Mouse (Mus musculus) bone marrow macrophage, adult 2 months (primary cell): ENCODE measurements around the gene Csnk2a2.

ENCODE experiments used
- CTCF ChIP-seq: IDR thresholded peaks from 2 replicates; pipeline ENCODE4 v1.5.1; 2012; ENCODE audit warnings: low read depth, mild to moderate bottlenecking, low read length, moderate library complexity
- POLR2A ChIP-seq: IDR thresholded peaks from 2 replicates; pipeline ENCODE4 v1.6.1; 2012; ENCODE audit warnings: mild to moderate bottlenecking, low read depth, low read length, borderline replicate concordance

DNA sequence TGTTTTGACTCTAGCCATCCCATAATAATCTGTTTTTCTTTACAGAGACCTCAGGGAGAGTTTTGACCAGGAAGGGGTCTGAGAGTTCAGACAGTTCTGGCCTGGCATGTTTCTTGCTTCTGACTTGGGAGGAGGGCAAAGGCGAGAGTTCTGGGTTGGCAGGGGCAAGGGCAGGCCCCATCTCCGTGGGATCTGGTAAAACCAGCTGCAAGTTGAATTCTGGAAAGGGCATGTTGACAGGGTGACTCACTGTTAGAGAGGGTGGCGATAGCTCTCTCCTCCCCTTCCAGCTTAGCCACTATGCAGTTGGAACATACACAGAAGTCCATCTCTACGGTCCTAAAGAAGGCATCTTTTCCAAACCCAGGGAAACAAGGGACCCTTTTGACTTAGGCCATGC, 23.4 kb upstream of the Csnk2a2 start:
- no peak for TF ChIP-seq POLR2A
- TF ChIP-seq CTCF: no peak
